Mouse (Mus musculus) heart, postnatal 0 days (tissue): ENCODE measurements around the gene Tcn2.

Source experiments
- CTCF ChIP-seq: IDR thresholded peaks from 2 replicates; pipeline ENCODE4 v1.5.1; 2016; ENCODE audit warnings: antibody characterized with exemption, control low read depth, low read depth
- EP300 ChIP-seq: IDR thresholded peaks from 2 replicates; pipeline ENCODE4 v1.6.1; 2016; ENCODE audit warnings: antibody characterized with exemption, low read depth

- no peak for TF ChIP-seq EP300
- TF ChIP-seq CTCF, result no peak
Observed at GRCm38 (mm10) chr11:3974311-3974710, 42.4 kb upstream of the Tcn2 start.
